Mouse (Mus musculus) c-Kit-negative CD71-positive TER-119-positive erythroid progenitor cells, embryonic 14.5 days (primary cell): Measurements from ENCODE around the gene Heg1.

Experiments
- DNase-seq: peaks from one replicate; pipeline ENCODE4 v3.0.0-alpha.2; 2013; ENCODE audit warnings: low read depth, low spot score

Heg1 gene

DNA sequence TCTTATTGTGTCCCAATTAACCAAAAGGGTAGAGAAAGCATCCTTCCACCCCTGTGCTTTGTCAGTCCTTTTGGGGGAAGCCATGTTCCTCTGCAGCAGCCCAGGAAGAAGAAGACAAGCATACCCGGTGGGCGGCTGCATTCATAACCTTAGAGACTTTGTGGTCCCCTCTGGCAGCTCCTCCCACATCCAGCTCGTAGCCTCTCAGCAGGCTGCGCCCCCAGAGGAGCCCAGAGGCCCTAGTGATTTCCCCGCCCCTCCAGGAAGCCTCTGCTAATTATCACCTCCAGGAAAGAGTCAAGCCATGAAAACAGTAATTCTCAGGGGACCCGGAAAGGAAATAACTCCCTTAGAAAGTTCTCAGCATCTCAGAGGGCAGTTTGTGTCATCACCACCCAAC, 21.1 kb downstream of the Heg1 start:
- DNase-seq = no peak

GRCm38 (mm10) chr16:33706111-33706890, 22.1 kb downstream of the Heg1 start:
- DNase-seq = no peak

DNA sequence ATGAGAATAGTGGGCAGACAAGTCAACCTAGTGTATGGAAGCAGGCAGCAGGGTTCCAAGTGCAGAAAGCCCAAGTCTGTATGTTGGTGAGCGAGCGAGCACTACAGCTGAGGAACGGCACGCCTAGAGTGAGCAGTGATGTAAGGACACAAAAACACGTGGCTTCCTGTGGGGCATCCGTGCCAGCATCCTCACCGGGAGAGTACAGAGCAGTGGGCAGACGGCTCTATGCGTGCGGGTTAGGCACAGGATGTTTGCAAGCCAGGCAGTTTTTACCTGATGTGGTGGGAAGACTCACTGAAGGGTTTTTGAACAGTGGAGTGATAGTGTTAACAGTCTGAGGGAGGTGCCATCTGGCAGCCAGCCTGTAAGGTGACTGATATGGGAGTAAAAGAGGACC, 23.9 kb downstream of the Heg1 start:
- no peak for DNase-seq

GRCm38 (mm10) chr16:33708585-33709397, 24.6 kb downstream of the Heg1 start:
- DNase-seq = no peak

DNA sequence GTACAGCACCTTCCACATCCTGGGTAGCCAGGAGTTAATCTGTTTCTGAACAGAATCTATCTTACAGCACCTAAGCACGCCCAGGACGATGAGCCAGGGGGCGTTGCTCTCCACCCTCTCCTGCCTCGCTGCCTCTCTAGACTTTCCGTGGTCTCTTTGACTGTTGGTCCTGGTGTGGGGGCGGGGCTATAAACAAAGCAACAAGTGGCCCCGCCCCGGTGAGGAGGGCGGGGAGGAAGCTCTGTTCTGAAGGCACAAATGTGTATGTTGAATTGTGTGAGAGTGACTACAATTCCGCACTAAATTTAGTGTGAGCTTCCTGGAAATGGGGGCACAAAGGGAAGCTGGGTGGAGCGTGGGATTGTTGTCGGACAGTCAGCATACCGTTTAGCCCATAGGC, 30.1 kb downstream of the Heg1 start:
- peak; percentile 5 for DNase-seq

DNA sequence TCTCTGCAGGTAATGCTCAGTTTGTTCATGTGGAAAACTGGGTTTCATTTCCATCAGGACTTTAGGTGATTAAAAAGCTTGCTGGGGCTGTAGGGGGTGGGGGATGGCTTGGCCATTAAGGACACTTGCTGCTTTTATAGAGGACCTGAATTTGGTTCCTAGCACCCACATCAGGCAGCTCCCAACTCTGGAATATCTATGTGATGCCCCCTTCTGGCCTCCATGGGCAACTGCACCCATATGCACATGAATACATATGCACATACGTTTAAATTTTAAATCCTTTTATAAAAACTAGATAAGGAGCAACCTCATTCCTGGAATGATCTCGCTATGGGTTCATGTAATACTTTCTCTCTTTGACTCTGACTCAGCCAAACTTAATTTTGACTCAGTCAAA, 39.1 kb downstream of the Heg1 start:
- DNase-seq = no peak

GRCm38 (mm10) chr16:33723983-33724382, 39.8 kb downstream of the Heg1 start:
- DNase-seq = no peak

GRCm38 (mm10) chr16:33726261-33726660, 42.1 kb downstream of the Heg1 start:
- DNase-seq = no peak

- no peak for DNase-seq
Observed at GRCm38 (mm10) chr16:33726892-33727291, 42.7 kb downstream of the Heg1 start.

- DNase-seq = no peak
Observed at GRCm38 (mm10) chr16:33728427-33728826, 44.3 kb downstream of the Heg1 start.

DNA sequence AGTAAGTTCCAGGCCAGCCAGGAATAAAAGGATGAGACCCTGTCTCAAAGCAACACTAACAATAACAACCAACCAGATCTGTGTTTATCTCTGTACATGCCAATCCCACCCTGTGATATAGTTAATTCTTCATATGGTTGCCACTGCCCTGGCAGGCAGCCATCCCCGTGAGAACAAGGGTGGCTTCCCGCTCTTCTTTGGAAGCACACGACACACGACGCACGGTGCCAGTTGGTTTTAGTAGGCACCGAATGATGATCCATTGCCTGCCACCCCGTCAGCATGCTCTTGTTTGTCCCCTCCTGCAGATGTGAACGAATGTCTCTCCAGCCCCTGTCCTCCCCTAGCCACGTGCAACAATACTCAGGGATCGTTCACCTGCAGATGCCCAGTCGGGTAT, 47.1 kb downstream of the Heg1 start:
- no peak for DNase-seq

- no peak for DNase-seq
Observed at GRCm38 (mm10) chr16:33732237-33732749, 48.1 kb downstream of the Heg1 start.

DNA sequence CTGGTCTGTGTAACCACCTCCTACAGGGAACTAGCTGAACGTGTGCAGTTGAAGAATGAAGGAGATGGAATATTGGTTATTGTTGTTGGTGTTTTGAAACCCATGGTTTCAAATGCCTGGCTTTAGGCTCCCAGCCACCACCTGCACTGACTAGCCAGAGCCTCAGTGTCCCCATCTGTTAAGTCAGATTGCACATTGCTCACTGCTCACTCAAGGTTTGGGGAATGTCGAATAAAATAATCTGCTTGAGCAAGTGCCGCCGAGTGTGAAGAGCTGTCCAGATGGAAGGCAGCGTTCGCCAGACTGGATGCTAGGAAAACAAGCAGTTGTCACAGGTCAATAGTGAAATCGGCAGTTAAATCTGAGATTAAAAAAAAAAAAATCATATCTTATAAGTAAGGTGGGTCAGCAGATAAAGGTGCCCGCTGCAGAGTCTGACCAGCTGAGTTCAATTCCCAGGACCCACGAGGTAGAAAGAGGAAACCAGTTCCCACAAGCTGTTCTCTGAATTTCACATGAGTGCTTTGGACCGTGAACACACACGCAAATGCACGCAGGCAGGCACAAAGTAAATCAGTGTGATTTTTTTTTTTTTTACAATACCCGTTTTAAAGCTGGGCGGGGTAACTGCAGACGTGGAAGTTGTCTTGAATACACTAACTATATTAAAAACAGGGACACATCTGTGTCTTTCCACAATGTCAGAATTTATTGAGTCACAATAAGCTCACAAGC, 48.8 kb downstream of the Heg1 start:
- DNase-seq = no peak

- DNase-seq = no peak
Observed at GRCm38 (mm10) chr16:33733864-33734263, 49.7 kb downstream of the Heg1 start.

GRCm38 (mm10) chr16:33734545-33734944, 50.4 kb downstream of the Heg1 start:
- DNase-seq = no peak

DNA sequence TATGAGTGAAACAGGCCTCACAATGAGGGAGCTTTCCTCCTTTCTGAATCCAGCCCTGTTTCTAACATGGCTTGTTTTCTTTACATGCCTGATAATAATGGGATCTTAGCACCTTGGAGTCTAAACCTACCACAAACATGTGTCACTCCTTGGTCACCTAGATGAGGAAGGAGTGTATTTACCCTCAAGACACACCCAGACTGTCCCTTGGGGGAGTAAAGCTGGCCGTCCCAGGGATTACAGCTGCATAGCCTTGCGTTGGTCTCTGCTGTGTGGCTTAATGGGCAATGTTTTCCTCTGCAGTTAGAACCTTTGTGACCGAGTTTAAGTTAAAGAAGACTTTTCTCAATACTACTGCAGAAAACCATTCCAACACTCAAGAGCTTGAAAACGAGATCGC, 51.1 kb downstream of the Heg1 start:
- DNase-seq = no peak

GRCm38 (mm10) chr16:33735791-33736190, 51.6 kb downstream of the Heg1 start:
- no peak for DNase-seq

DNA sequence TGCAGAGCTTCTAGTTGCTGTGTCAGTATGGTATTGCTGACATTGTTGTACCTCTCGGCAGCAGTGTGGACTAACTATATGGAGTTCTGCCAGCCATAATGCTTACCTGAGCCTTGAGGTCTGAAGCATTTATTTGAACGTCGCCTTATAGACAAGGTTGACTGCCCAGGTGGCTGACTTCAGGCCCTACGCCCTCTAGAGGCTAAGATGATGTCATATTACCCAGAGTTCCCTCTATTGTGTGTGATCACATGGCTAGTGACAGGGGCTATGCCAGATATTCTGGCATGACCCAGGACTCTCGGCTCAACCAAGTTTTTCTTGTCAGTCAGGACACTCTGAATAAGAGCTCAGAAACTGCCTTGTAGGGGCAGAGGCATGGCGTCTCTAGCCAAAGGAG, 52.6 kb downstream of the Heg1 start:
- DNase-seq = no peak

GRCm38 (mm10) chr16:33738949-33739719, 55.0 kb downstream of the Heg1 start:
- DNase-seq = no peak

GRCm38 (mm10) chr16:33739802-33740201, 55.6 kb downstream of the Heg1 start:
- DNase-seq = no peak

GRCm38 (mm10) chr16:33740416-33740815, 56.2 kb downstream of the Heg1 start:
- no peak for DNase-seq
